Mouse (Mus musculus): ENCODE data around the gene Trpm3. TPM values are rescaled to one million over a fixed set of nuclear protein-coding genes. Genes with fewer than 3 reads are reported as not detected.

Gene Trpm3
- polyA plus RNA-seq, 1 experiment, result 0.05 TPM

- H3ac ChIP-seq (ENCODE audit: control insufficient read depth, insufficient read length, low read depth), result no peak overlapping the region
- no peak overlapping the region for H3K4me3 ChIP-seq (ENCODE audit: insufficient read depth, poor library complexity, severe bottlenecking)
- H3K79me2 ChIP-seq (ENCODE audit: control insufficient read depth, insufficient read depth), result no peaks in the 10 kb centered on the region
- TF ChIP-seq USF1 (IDR thresholded peaks at IDR 0.05; ENCODE audit: low read depth) (no peak), CEBPB (IDR thresholded peaks at IDR 0.05; ENCODE audit: low read depth) (no peak), FOSL1 (IDR thresholded peaks at IDR 0.05; ENCODE audit: insufficient read depth, low read length, poor library complexity, severe bottlenecking) (no peak), CTCF (IDR thresholded peaks at IDR 0.05; ENCODE audit: control insufficient read depth, insufficient read depth, insufficient read length) (no peak), MYOD1 (IDR thresholded peaks at IDR 0.05; ENCODE audit: control insufficient read depth, insufficient read length, low read depth) (no peak), MYOG (IDR thresholded peaks at IDR 0.05; ENCODE audit: control insufficient read depth, extremely low read depth, insufficient read length) (no peak), MAX (IDR thresholded peaks at IDR 0.05) (no peak)
- no peaks in the 10 kb centered on the region for H3K27me3 ChIP-seq (ENCODE audit: control insufficient read depth, insufficient read depth, insufficient read length)
- no peaks in the 10 kb centered on the region for H3K79me3 ChIP-seq (ENCODE audit: low read depth)
- no peaks in the 10 kb centered on the region for H3K36me3 ChIP-seq (ENCODE audit: control insufficient read depth, insufficient read depth)
Measured at GRCm38 (mm10) chr19:22736870-22737269, 598.0 kb downstream of the Trpm3 start.

GRCm38 (mm10) chr19:22739240-22739639 lies 600.4 kb downstream of the Trpm3 start:
- Histone ChIP-seq H3K79me2 (ENCODE audit: control insufficient read depth, insufficient read depth) (no peaks in the 10 kb centered on the region), H3ac (ENCODE audit: control insufficient read depth, insufficient read length, low read depth) (no peak overlapping the region), H3K4me3 (ENCODE audit: insufficient read depth, poor library complexity, severe bottlenecking) (no peak overlapping the region), H3K79me3 (ENCODE audit: low read depth) (no peaks in the 10 kb centered on the region), H3K36me3 (ENCODE audit: control insufficient read depth, insufficient read depth) (no peaks in the 10 kb centered on the region), H3K27me3 (ENCODE audit: control insufficient read depth, insufficient read depth, insufficient read length) (no peaks in the 10 kb centered on the region)
- TF ChIP-seq CEBPB (IDR thresholded peaks at IDR 0.05; ENCODE audit: low read depth) (no peak), CTCF (IDR thresholded peaks at IDR 0.05; ENCODE audit: control insufficient read depth, insufficient read depth, insufficient read length) (no peak), MAX (IDR thresholded peaks at IDR 0.05) (no peak), MYOD1 (IDR thresholded peaks at IDR 0.05; ENCODE audit: control insufficient read depth, insufficient read length, low read depth) (no peak), MYOG (IDR thresholded peaks at IDR 0.05; ENCODE audit: control insufficient read depth, extremely low read depth, insufficient read length) (no peak), USF1 (IDR thresholded peaks at IDR 0.05; ENCODE audit: low read depth) (no peak), FOSL1 (IDR thresholded peaks at IDR 0.05; ENCODE audit: insufficient read depth, low read length, poor library complexity, severe bottlenecking) (no peak)

DNA sequence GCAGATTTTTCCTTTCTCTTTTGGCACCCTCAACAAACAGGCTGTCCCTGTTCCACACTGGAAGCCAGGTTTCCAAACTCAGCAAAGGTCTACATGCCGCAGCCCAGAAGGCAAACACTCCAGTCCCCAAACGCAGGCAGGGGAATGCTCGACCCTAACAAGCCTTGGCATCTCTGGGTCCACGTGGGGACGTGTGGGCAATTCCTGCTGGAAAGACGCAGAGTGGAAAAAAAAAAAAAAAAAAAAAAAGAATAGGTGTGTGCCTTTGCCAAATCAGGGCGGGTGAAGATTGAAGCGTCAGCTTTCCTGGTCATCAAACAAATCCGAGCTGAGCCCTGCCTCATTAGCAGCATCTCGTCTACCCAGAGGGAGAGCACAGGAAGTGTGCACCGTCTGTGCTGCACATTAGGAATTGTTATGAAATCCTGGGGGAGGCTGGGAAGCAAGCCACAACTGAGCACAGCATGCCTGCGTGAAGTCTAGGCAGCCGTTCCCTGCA lies 614.5 kb downstream of the Trpm3 start:
- Histone ChIP-seq H3K79me2 (ENCODE audit: control insufficient read depth, insufficient read depth) (no peaks in the 10 kb centered on the region), H3ac (ENCODE audit: control insufficient read depth, insufficient read length, low read depth) (no peak overlapping the region), H3K27me3 (ENCODE audit: control insufficient read depth, insufficient read depth, insufficient read length) (no peaks in the 10 kb centered on the region), H3K4me3 (ENCODE audit: insufficient read depth, poor library complexity, severe bottlenecking) (no peak overlapping the region), H3K79me3 (ENCODE audit: low read depth) (no peaks in the 10 kb centered on the region), H3K36me3 (ENCODE audit: control insufficient read depth, insufficient read depth) (no peaks in the 10 kb centered on the region)
- TF ChIP-seq CEBPB (IDR thresholded peaks at IDR 0.05; ENCODE audit: low read depth), result no peak
- no peak for TF ChIP-seq USF1 (IDR thresholded peaks at IDR 0.05; ENCODE audit: low read depth)
- TF ChIP-seq FOSL1 (IDR thresholded peaks at IDR 0.05; ENCODE audit: insufficient read depth, low read length, poor library complexity, severe bottlenecking), result no peak
- no peak for TF ChIP-seq MYOG (IDR thresholded peaks at IDR 0.05; ENCODE audit: control insufficient read depth, extremely low read depth, insufficient read length)
- TF ChIP-seq MAX (IDR thresholded peaks at IDR 0.05), result no peak
- TF ChIP-seq MYOD1 (IDR thresholded peaks at IDR 0.05; ENCODE audit: control insufficient read depth, insufficient read length, low read depth), result no peak
- no peak for TF ChIP-seq CTCF (IDR thresholded peaks at IDR 0.05; ENCODE audit: control insufficient read depth, insufficient read depth, insufficient read length)

GRCm38 (mm10) chr19:22754071-22754470 lies 615.2 kb downstream of the Trpm3 start:
- Histone ChIP-seq H3K27me3 (ENCODE audit: control insufficient read depth, insufficient read depth, insufficient read length) (no peaks in the 10 kb centered on the region), H3ac (ENCODE audit: control insufficient read depth, insufficient read length, low read depth) (no peak overlapping the region), H3K79me2 (ENCODE audit: control insufficient read depth, insufficient read depth) (no peaks in the 10 kb centered on the region), H3K4me3 (ENCODE audit: insufficient read depth, poor library complexity, severe bottlenecking) (no peak overlapping the region), H3K79me3 (ENCODE audit: low read depth) (no peaks in the 10 kb centered on the region), H3K36me3 (ENCODE audit: control insufficient read depth, insufficient read depth) (no peaks in the 10 kb centered on the region)
- no peak for TF ChIP-seq USF1 (IDR thresholded peaks at IDR 0.05; ENCODE audit: low read depth)
- TF ChIP-seq CEBPB (IDR thresholded peaks at IDR 0.05; ENCODE audit: low read depth), result no peak
- no peak for TF ChIP-seq MYOD1 (IDR thresholded peaks at IDR 0.05; ENCODE audit: control insufficient read depth, insufficient read length, low read depth)
- no peak for TF ChIP-seq FOSL1 (IDR thresholded peaks at IDR 0.05; ENCODE audit: insufficient read depth, low read length, poor library complexity, severe bottlenecking)
- TF ChIP-seq MYOG (IDR thresholded peaks at IDR 0.05; ENCODE audit: control insufficient read depth, extremely low read depth, insufficient read length), result no peak
- TF ChIP-seq CTCF (IDR thresholded peaks at IDR 0.05; ENCODE audit: control insufficient read depth, insufficient read depth, insufficient read length), result no peak
- TF ChIP-seq MAX (IDR thresholded peaks at IDR 0.05), result no peak

DNA sequence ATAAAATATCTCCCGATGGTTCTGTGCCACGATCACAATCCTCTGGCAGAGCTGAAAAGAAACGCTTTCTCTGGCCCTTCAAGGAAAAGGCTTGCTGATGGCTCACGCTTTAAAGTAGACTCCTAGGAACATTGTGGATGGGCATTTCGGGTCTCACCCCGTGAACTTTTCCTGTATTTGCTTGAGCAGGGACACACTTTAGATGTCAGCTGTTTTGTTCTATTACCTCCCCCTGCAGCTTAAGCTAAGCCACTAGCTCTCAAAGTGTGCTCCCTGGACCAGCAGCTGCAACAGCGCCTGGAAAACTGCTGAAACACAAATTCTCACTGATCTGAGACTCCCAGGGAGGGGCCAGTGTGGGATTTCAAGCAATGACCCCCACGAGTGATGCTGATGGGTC lies 615.7 kb downstream of the Trpm3 start:
- H3ac ChIP-seq (ENCODE audit: control insufficient read depth, insufficient read length, low read depth), result no peak overlapping the region
- H3K4me3 ChIP-seq (ENCODE audit: insufficient read depth, poor library complexity, severe bottlenecking), result no peak overlapping the region
- H3K79me3 ChIP-seq (ENCODE audit: low read depth), result no peaks in the 10 kb centered on the region
- TF ChIP-seq USF1 (IDR thresholded peaks at IDR 0.05; ENCODE audit: low read depth) (no peak), MAX (IDR thresholded peaks at IDR 0.05) (no peak), CTCF (IDR thresholded peaks at IDR 0.05; ENCODE audit: control insufficient read depth, insufficient read depth, insufficient read length) (no peak), MYOG (IDR thresholded peaks at IDR 0.05; ENCODE audit: control insufficient read depth, extremely low read depth, insufficient read length) (no peak)
- H3K36me3 ChIP-seq (ENCODE audit: control insufficient read depth, insufficient read depth), result no peaks in the 10 kb centered on the region
- no peaks in the 10 kb centered on the region for H3K27me3 ChIP-seq (ENCODE audit: control insufficient read depth, insufficient read depth, insufficient read length)
- no peaks in the 10 kb centered on the region for H3K79me2 ChIP-seq (ENCODE audit: control insufficient read depth, insufficient read depth)

DNA sequence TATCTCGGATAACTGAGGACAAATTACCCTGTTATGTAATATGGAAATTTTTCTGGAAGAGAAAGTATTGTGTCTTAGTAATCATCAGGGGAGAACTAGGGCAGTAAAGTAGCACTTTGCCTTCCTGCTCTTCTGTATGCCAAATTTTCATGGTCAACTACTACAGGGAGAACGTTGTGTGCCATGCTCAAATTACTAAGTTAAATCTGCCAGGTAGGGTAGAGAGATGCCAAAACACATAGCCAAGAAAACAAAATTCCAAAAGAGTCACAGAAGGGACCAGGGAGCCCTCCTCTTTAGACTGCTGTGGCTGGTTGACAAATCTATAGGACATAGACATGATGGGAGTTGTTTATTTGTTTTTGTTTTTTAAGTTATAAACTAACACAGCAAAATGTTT lies 619.6 kb downstream of the Trpm3 start:
- H3K79me2 ChIP-seq (ENCODE audit: control insufficient read depth, insufficient read depth), result no peaks in the 10 kb centered on the region
- no peak for TF ChIP-seq MAX (IDR thresholded peaks at IDR 0.05)
- TF ChIP-seq MYOD1 (IDR thresholded peaks at IDR 0.05; ENCODE audit: control insufficient read depth, insufficient read length, low read depth), result no peak
- TF ChIP-seq MYOG (IDR thresholded peaks at IDR 0.05; ENCODE audit: control insufficient read depth, extremely low read depth, insufficient read length), result no peak
- TF ChIP-seq USF1 (IDR thresholded peaks at IDR 0.05; ENCODE audit: low read depth), result no peak
- no peak for TF ChIP-seq FOSL1 (IDR thresholded peaks at IDR 0.05; ENCODE audit: insufficient read depth, low read length, poor library complexity, severe bottlenecking)
- no peaks in the 10 kb centered on the region for H3K79me3 ChIP-seq (ENCODE audit: low read depth)
- no peak overlapping the region for H3K4me3 ChIP-seq (ENCODE audit: insufficient read depth, poor library complexity, severe bottlenecking)
- no peaks in the 10 kb centered on the region for H3K36me3 ChIP-seq (ENCODE audit: control insufficient read depth, insufficient read depth)
- H3K27me3 ChIP-seq (ENCODE audit: control insufficient read depth, insufficient read depth, insufficient read length), result no peaks in the 10 kb centered on the region
- no peak overlapping the region for H3ac ChIP-seq (ENCODE audit: control insufficient read depth, insufficient read length, low read depth)
